ENCODE assay signal across 23 mouse cellular contexts in genomic region chr5:115091015-115091414, GRCm38 (mm10). TPM values are rescaled to one million over a fixed set of nuclear protein-coding genes. Genes with fewer than 3 reads are reported as not detected.
"Had no signal": no experiment of that assay in that cellular context is flagged by ENCODE, and none has a peak within 500 bp of the region (broad histone marks: within the 10 kb centered on the region; RNA-seq: fewer than 3 reads in every experiment).

No protein-coding gene starts in this region.

- H3K27ac ChIP-seq: kidney, embryonic 15.5 days; left cerebral cortex, adult 2 months; limb, embryonic 15.5 days; liver, embryonic 14.5 days; midbrain, embryonic 15.5 days; neural tube, embryonic 12.5 days; stomach, embryonic 15.5 days had no signal

- H3K4me2 ChIP-seq: kidney, embryonic 15.5 days; limb, embryonic 15.5 days; midbrain, embryonic 11.5 days; midbrain, embryonic 15.5 days; neural tube, embryonic 12.5 days; stomach, embryonic 15.5 days had no signal

- DNase-seq: kidney, adult 2 months; kidney, postnatal 14 days; lung, adult 2 months; lung, postnatal 36 days; retina, postnatal 1 day; right cerebral cortex, postnatal 4 days; thymus, postnatal 36 days had no signal

- H3K9ac ChIP-seq: kidney, embryonic 15.5 days; limb, embryonic 15.5 days; liver, embryonic 14.5 days; midbrain, embryonic 15.5 days; neural tube, embryonic 12.5 days; stomach, embryonic 15.5 days had no signal

- H3K27me3 ChIP-seq: kidney, embryonic 15.5 days; limb, embryonic 15.5 days; midbrain, embryonic 15.5 days; neural tube, embryonic 12.5 days; stomach, embryonic 15.5 days had no signal

- ATAC-seq: lung, postnatal 0 days; midbrain, embryonic 15.5 days had no signal

- H3K4me1 ChIP-seq: kidney, embryonic 15.5 days; limb, embryonic 15.5 days; midbrain, embryonic 15.5 days; neural tube, embryonic 12.5 days; stomach, embryonic 15.5 days had no signal

- H3K9me3 ChIP-seq: kidney, embryonic 15.5 days; limb, embryonic 15.5 days; midbrain, embryonic 15.5 days; neural tube, embryonic 12.5 days; stomach, embryonic 15.5 days had no signal

- H3K4me3 ChIP-seq: kidney, embryonic 15.5 days; left cerebral cortex, adult 2 months; limb, embryonic 15.5 days; midbrain, embryonic 15.5 days; neural tube, embryonic 12.5 days; stomach, embryonic 15.5 days had no signal

RNA-seq across cellular contexts. Expression of gene Gm10401, which starts 7.1 kb away (rescaled TPM):
- total RNA-seq: layer of hippocampus, postnatal 25 days; left cerebral cortex, adult 2 months; left cerebral cortex, postnatal 25 days; megakaryocyte progenitor cell, adult 5-6 weeks; monocyte, adult 5-6 weeks; neutrophil, adult 5-6 weeks had no signal
- polyA plus RNA-seq: kidney, adult 2 months; lung, adult 2 months; spleen, adult 2 months; testis, adult 2 months had no signal
